ENCODE assay signal across 23 mouse cellular contexts in genomic region chr19:14314301-14314700, GRCm38 (mm10).
A peak's percentile ranks its signal among the peaks of the same experiment; 100 is the strongest.
DNase-seq lines count a peak whose midpoint lies in the region; ATAC-seq and TF ChIP-seq lines count a peak whose summit lies in the region.
"Had no signal": no experiment of that assay in that cellular context is flagged by ENCODE, and none has a peak within 500 bp of the region (broad histone marks: within the 10 kb centered on the region; RNA-seq: fewer than 3 reads in every experiment).

No protein-coding gene starts in this region.

- H3K27ac ChIP-seq in liver, embryonic 11.5 days (ENCODE audit: low read depth, low read length), result no peak overlapping the region
- H3K27ac ChIP-seq: embryonic facial prominence, embryonic 10.5 days; macrophage; midbrain, embryonic 12.5 days; stomach, postnatal 0 days had no signal

- peak; percentile 83 for ATAC-seq in frontal cortex, adult (ENCODE audit: low TSS enrichment)
- no peak for ATAC-seq in liver, embryonic 11.5 days (replicated peaks; ENCODE audit: low FRiP score)
- ATAC-seq: liver, postnatal 0 days; lung, postnatal 0 days had no signal

- no peaks in the 10 kb centered on the region for H3K36me3 ChIP-seq in liver, embryonic 11.5 days (ENCODE audit: control insufficient read depth, insufficient read depth, low read length)
- H3K36me3 ChIP-seq: embryonic facial prominence, embryonic 10.5 days; G1E; midbrain, embryonic 12.5 days had no signal

- TF ChIP-seq CTCF in brain, embryonic 14.5 days (IDR thresholded peaks at IDR 0.05; ENCODE audit: borderline replicate concordance, extremely low read depth, insufficient read depth, insufficient read length), result no peak

- TF ChIP-seq POLR2A in brain, embryonic 14.5 days (IDR thresholded peaks at IDR 0.05; ENCODE audit: borderline replicate concordance, extremely low read depth, insufficient read depth, insufficient read length, poor library complexity, severe bottlenecking), result no peak

- H3K27me3 ChIP-seq in liver, embryonic 11.5 days (replicated peaks; ENCODE audit: control insufficient read depth, insufficient read depth, low read length), result no peaks in the 10 kb centered on the region
- H3K27me3 ChIP-seq: CH12.LX had no signal

- H3K9me3 ChIP-seq in liver, embryonic 11.5 days (ENCODE audit: control insufficient read depth, low read length), result no peaks in the 10 kb centered on the region
- H3K9me3 ChIP-seq: embryonic facial prominence, embryonic 10.5 days; G1E; midbrain, embryonic 12.5 days had no signal

- WGBS in liver, embryonic 11.5 days, result 75% methylated on average over 7 of the region's 7 CpGs

- no peak overlapping the region for H3K4me3 ChIP-seq in liver, embryonic 11.5 days (ENCODE audit: low read depth, low read length)
- H3K4me3 ChIP-seq: embryonic facial prominence, embryonic 10.5 days; midbrain, embryonic 12.5 days had no signal

- no peak overlapping the region for H3K4me2 ChIP-seq in liver, embryonic 11.5 days
- H3K4me2 ChIP-seq: heart, embryonic 11.5 days; midbrain, embryonic 12.5 days had no signal

- H3K4me1 ChIP-seq in liver, embryonic 11.5 days (replicated peaks; ENCODE audit: control insufficient read depth, insufficient read depth, low read length), result no peaks in the 10 kb centered on the region
- H3K4me1 ChIP-seq: embryonic facial prominence, embryonic 10.5 days; midbrain, embryonic 12.5 days had no signal

- H3K9ac ChIP-seq in liver, embryonic 11.5 days (ENCODE audit: low read depth, low read length), result no peak overlapping the region
- H3K9ac ChIP-seq: liver, postnatal 0 days; midbrain, embryonic 12.5 days had no signal

- DNase-seq in frontal cortex, postnatal 14 days (ENCODE audit: low spot score in 2 of 2), result no peak
- DNase-seq in layer of hippocampus, adult 8-10 months (ENCODE audit: low spot score in 2 of 2), result peak; percentile 12 to 26
- no peak for DNase-seq in layer of hippocampus, adult 11-12 months (ENCODE audit: low spot score)
- peak; percentile 7 for DNase-seq in MN1 (ENCODE audit: low spot score)
- peak; percentile 52 for DNase-seq in brain, embryonic 14.5 days (ENCODE audit: low read depth)
- no peak for DNase-seq in liver, embryonic 11.5 days (ENCODE audit: low spot score)
- DNase-seq: adrenal gland, adult 2 months; B cell, adult 2 months; cerebellum, adult 8-10 months; kidney, adult 18-20 months; kidney, postnatal 4 days; liver, postnatal 0 days; thymus, adult 2 months; thymus, postnatal 4 days had no signal

Comparison
In these comparisons a context has a peak if more than half of its experiments do, and no peak if none do; other contexts are left out.
1. DNase-seq: peak in layer of hippocampus, adult 8-10 months (2 of 2), MN1 (single experiment) and brain, embryonic 14.5 days (single experiment); none in frontal cortex, postnatal 14 days (0 of 2), layer of hippocampus, adult 11-12 months (single experiment) and liver, embryonic 11.5 days (single experiment).